Mouse (Mus musculus) lung, embryonic 14.5 days (tissue): Measurements from ENCODE around the gene Shprh. TPM values are rescaled to one million over a fixed set of nuclear protein-coding genes. Genes with fewer than 3 reads are reported as not detected.
"Not testable (repeated sequence)": the region's sequence is repeated elsewhere in the genome, so short reads cannot be mapped to it uniquely, and the experiment has no call there.

Experiments
- ATAC-seq: fragments of 200-750 bp; cut with Nextera tagmentation; 2 replicates; pipeline ENCODE4 v1.8.0; 2017; ENCODE audit warnings: mild to moderate bottlenecking, moderate TSS enrichment, moderate library complexity; ENCODE audit not compliant: insufficient read depth
- DNase-seq: peaks from one replicate; pipeline ENCODE4 v3.0.0-alpha.2; 2015
- H3K27ac ChIP-seq: fragments of 300-500 bp; sonication (generic); 2 replicates; pipeline ENCODE4 v1.5.1; 2014; ENCODE audit warnings: low read depth, mild to moderate bottlenecking, moderate library complexity
- H3K27me3 ChIP-seq: fragments of 300-500 bp; sonication (generic); 2 replicates; pipeline ENCODE4 v1.6.1; 2014; ENCODE audit warnings: low read length, control low read depth; ENCODE audit not compliant: insufficient read depth
- H3K36me3 ChIP-seq: fragments of 300-500 bp; sonication (generic); 2 replicates; pipeline ENCODE4 v1.6.1; 2014; ENCODE audit warnings: control low read depth; ENCODE audit not compliant: insufficient read depth
- H3K4me1 ChIP-seq: fragments of 300-500 bp; sonication (generic); 2 replicates; pipeline ENCODE4 v1.6.1; 2014; ENCODE audit warnings: antibody characterized with exemption, control low read depth; ENCODE audit not compliant: insufficient read depth
- H3K4me2 ChIP-seq: fragments of 300-500 bp; sonication (generic); 2 replicates; pipeline ENCODE4 v1.6.1; 2014; ENCODE audit warnings: mild to moderate bottlenecking
- H3K4me3 ChIP-seq: fragments of 300-500 bp; sonication (generic); 2 replicates; pipeline ENCODE4 v1.5.1; 2014; ENCODE audit warnings: low read depth, low read length
- H3K9ac ChIP-seq: fragments of 300-500 bp; sonication (generic); 2 replicates; pipeline ENCODE4 v1.6.1; 2014
- H3K9me3 ChIP-seq: fragments of 300-500 bp; sonication (generic); 2 replicates; pipeline ENCODE4 v1.6.1; 2016; ENCODE audit warnings: low read depth, low read length, control low read depth
- CTCF ChIP-seq: IDR thresholded peaks from 2 replicates; pipeline ENCODE4 v1.5.1; 2016; ENCODE audit warnings: antibody characterized with exemption, low read depth
- WGBS: fragments of 180-500 bp; shearing (Covaris S2); extraction: QIAGEN DNeasy Blood & Tissue Kit; methylation state at CpG from one replicate; pipeline ENCODE4 v1.1.7; 2014; 5-methylcytosine and 5-hydroxymethylcytosine counted together
- polyA plus RNA-seq: library from polyadenylated mRNA; unstranded; fragments of >200 nt; fragmentation: Nextera tagmentation; extraction: Ambion mirVana; gene quantifications from 2 replicates; pipeline ENCODE4 v1.2.1, GENCODE M21; 2014

Gene Shprh
- polyA plus RNA-seq, 1 experiment from 2014 or later: 22.7 TPM

DNA sequence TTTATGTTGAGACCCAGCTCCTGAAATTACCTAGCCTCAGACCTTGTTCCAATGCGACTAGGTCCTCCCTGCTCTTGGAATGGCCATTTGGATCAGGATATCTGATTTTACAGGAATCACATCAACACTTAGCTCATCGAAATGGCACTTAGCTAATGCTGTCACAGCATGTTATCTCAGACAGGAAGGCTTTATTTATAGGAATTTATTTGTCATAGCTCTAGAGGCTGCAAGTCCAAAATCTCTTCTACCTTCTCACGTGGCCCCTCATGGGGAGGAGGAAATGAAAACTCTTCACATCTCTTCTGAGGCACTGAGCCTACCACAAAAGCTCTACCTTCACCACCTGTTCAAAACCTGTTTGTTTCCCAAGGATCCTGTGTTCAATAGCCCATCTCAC is 84.0 kb downstream of the Shprh start:
- no peaks in the 10 kb centered on the region for H3K4me1 ChIP-seq
- H3K9ac ChIP-seq: no peak overlapping the region
- no peak for TF ChIP-seq CTCF
- H3K9me3 ChIP-seq: no peaks in the 10 kb centered on the region
- no peak overlapping the region for H3K4me3 ChIP-seq
- ATAC-seq (no peak), DNase-seq (no peak)
- H3K27ac ChIP-seq: no peak overlapping the region
- no peak overlapping the region for H3K4me2 ChIP-seq
- 47% methylated on average over 3 of the region's 3 CpGs for WGBS
- no peaks in the 10 kb centered on the region for H3K36me3 ChIP-seq
- no peaks in the 10 kb centered on the region for H3K27me3 ChIP-seq

DNA sequence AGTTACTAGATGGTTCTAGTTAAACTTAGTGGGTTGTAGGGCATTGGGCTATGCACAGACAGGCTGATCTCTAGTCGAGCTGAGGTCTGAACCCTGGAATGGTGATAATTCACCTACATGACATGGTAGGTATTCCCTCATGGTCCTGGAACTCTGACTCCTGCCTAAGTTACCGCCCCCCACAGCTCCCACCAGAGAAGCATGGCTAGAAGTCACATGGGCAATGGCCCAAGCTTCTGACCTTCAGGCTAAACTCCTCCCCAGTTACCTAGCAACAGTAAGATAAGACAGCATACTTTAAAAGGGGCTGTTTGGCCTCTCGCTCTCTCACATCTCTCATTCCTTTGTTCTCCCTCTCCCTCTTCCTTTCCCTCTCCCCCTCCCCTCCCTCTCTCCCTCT is 93.8 kb downstream of the Shprh start:
- not testable (repeated sequence) for H3K9ac ChIP-seq, ATAC-seq, H3K27me3 ChIP-seq, H3K4me2 ChIP-seq, H3K27ac ChIP-seq, DNase-seq, H3K4me3 ChIP-seq, H3K36me3 ChIP-seq, H3K4me1 ChIP-seq, H3K9me3 ChIP-seq
- 35% methylated on average over 3 of the region's 3 CpGs for WGBS

DNA sequence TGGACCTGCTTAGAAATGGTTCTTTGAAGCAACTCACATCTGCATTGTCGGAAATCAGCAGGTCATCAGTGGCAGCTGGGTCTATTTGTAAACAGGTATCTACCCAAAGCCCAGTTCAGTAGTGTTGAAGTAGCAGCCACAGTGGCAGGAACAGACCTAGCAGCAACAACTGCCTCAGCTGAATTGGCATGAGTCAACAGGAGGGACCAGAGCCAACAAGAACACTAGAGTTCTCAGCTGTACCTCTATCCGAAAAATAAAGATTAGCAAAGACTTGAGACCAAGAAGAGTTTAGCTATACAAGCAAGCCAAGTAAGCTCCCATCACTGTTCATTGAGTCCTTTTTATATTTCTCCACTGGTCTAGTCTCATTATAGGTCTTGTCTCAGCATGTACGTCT is 99.0 kb downstream of the Shprh start:
- H3K27me3 ChIP-seq: no peaks in the 10 kb centered on the region
- ATAC-seq: no peak
- no peaks in the 10 kb centered on the region for H3K9me3 ChIP-seq
- TF ChIP-seq CTCF: no peak
- 70% methylated on average over 3 of the region's 3 CpGs for WGBS
- H3K4me2 ChIP-seq: no peak overlapping the region
- H3K4me1 ChIP-seq: no peaks in the 10 kb centered on the region
- no peak overlapping the region for H3K27ac ChIP-seq
- no peaks in the 10 kb centered on the region for H3K36me3 ChIP-seq
- no peak for DNase-seq
- H3K4me3 ChIP-seq: no peak overlapping the region
- H3K9ac ChIP-seq: no peak overlapping the region

DNA sequence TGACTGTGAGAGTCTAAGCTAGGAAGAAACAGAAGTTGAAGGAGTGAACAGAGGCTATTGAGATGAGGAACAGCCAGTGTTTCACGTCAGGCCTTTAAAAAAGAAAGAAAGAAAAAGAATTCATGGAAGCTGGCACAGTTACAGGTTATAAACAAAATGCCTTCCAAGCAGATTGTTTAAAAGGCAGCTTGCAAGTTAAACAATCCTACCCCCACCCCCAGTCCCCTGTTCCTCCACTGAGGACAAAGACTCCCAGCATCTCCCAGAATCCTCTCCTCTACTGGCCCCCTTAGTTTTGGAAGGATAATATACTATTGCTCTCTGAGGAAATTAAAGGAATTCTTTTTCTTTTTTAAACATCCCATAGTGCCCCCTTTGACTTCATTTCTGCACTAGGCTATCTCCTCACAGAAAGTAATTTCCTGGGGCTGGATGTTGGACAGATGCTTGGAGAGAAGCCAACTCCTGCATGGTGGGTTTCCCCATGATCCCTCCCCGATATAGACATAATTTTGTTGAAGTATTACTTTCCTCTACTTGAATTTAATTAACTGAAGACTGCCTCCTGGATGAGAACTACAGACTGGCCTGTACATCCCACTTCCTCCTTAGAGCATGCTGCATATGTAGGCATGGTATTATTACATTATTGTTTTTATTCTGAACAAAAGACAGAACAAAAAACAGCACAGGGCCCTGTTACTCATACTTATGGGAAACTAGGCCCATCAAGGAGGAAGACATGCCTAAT is 101.2 kb downstream of the Shprh start:
- DNase-seq: peak; percentile 71
- Histone ChIP-seq H3K27me3 (no peaks in the 10 kb centered on the region), H3K4me3 (no peak overlapping the region), H3K4me2 (no peak overlapping the region), H3K36me3 (no peaks in the 10 kb centered on the region), H3K9ac (no peak overlapping the region), H3K9me3 (no peaks in the 10 kb centered on the region), H3K27ac (peak overlapping the region; percentile 2; the same call in 1 of the 2 replicates), H3K4me1 (no peaks in the 10 kb centered on the region)
- peak; percentile 82 for ATAC-seq
- 16% methylated on average over 2 of the region's 2 CpGs for WGBS
- no peak for TF ChIP-seq CTCF

DNA sequence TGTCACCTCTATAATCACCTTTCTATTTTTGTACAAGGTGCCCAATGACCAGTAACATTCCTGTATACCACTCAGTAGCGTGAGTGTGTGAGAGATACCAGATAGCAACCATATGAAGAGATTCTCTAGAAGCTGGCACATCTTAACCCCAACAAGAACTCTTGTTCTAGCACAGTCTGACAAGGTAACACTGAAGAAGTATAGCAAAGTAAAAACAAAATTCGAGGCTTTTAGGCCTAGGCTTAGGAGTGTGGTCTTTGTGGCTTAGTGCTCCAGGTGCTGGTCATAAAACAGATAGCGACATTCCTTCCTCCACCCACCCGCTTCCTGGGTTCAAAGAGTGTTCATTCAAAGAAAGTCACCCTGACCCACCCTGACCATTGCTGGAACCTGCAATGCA is 104.4 kb downstream of the Shprh start:
- not testable (repeated sequence) for H3K4me3 ChIP-seq, ATAC-seq, H3K9me3 ChIP-seq, H3K9ac ChIP-seq, H3K27ac ChIP-seq, H3K4me1 ChIP-seq, DNase-seq, H3K27me3 ChIP-seq, H3K4me2 ChIP-seq, H3K36me3 ChIP-seq
- WGBS: 76% methylated on average over 4 of the region's 4 CpGs

DNA sequence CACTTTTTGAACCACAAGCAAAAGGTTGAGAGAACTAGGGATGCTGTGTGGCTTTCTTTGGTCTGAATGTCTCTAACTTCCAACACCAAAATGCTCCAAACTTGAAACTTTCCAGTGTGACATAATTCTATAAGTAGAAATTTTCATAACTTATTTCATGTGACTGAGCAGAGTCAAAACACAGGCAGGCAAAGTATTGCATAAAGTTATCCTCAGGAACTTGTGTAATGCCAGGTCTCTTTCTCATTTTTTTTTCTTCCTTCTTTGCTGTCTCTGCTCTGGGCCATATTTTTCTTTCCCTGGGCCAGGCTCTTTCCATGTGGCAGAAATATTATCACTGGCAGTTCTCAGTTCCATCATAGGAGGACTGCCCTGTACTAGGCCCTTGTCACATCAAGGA is 110.9 kb downstream of the Shprh start:
- no peaks in the 10 kb centered on the region for H3K36me3 ChIP-seq
- no peaks in the 10 kb centered on the region for H3K27me3 ChIP-seq
- H3K27ac ChIP-seq: no peak overlapping the region
- H3K9ac ChIP-seq: no peak overlapping the region
- no peaks in the 10 kb centered on the region for H3K4me1 ChIP-seq
- no peaks in the 10 kb centered on the region for H3K9me3 ChIP-seq
- DNase-seq: no peak
- no peak for ATAC-seq
- H3K4me3 ChIP-seq: no peak overlapping the region
- TF ChIP-seq CTCF: no peak
- H3K4me2 ChIP-seq: no peak overlapping the region

DNA sequence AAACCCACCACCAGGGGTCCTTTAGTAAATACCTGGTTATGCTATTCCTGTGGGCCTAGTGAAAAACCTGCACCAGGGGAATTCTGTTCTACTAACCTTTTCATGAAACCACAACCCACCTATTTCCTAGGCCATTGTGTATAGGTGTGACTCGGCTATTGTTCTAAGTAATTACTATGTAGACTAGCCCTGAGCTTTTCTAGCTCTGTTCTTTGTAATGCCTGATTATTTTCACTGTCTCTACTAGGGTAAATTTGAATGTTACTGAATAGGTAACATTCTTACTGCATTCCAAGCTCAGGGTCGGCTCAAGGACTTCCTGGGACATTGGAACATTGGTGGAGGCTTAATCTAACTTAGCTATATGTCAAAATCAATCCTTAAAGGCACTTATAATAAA is 113.1 kb downstream of the Shprh start:
- DNase-seq, H3K4me1 ChIP-seq, H3K4me2 ChIP-seq, H3K27ac ChIP-seq, H3K36me3 ChIP-seq, H3K9me3 ChIP-seq, H3K27me3 ChIP-seq, H3K9ac ChIP-seq, H3K4me3 ChIP-seq, ATAC-seq: not testable (repeated sequence)
- WGBS: 75% methylated on average over 2 of the region's 2 CpGs

DNA sequence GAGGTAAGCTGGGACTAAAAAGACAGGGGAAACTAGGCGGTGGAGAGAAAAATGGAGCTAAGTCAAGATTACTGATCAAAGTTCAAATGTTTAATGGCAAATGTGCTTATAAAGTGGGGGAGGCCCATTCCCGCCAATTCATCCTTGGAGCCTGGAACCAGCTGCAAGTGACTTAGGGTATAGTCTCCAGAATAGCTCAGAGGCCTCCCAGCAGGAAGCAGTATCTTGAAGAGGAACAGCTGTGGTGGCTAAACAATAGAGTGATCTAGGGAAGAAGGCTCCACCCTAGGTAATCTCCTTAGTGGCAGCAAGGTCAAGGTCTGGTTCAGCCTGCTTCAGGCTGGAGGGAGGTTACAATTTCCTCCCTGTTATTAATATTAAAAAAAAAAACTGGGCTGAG is 114.6 kb downstream of the Shprh start:
- not testable (repeated sequence) for H3K4me1 ChIP-seq, H3K9ac ChIP-seq, H3K9me3 ChIP-seq, H3K36me3 ChIP-seq, H3K4me2 ChIP-seq, H3K4me3 ChIP-seq, ATAC-seq, DNase-seq, H3K27me3 ChIP-seq, H3K27ac ChIP-seq
- WGBS: 76% methylated on average over 2 of the region's 2 CpGs

Other genes with a start within 250 kb of the Shprh start
- 0.04 and 0.09 TPM in 2 replicates for gene Grm1, start 67.1 kb upstream of the Shprh start, polyA plus RNA-seq
- gene Fbxo30, start 131.9 kb downstream of the Shprh start, polyA plus RNA-seq: 33.3 and 33.6 TPM in 2 replicates
- gene Epm2a, start 194.0 kb downstream of the Shprh start, polyA plus RNA-seq: 0.46 and 0.59 TPM in 2 replicates